Comparison of ENCODE assay signal across 8 mouse cellular contexts in the genomic region with DNA sequence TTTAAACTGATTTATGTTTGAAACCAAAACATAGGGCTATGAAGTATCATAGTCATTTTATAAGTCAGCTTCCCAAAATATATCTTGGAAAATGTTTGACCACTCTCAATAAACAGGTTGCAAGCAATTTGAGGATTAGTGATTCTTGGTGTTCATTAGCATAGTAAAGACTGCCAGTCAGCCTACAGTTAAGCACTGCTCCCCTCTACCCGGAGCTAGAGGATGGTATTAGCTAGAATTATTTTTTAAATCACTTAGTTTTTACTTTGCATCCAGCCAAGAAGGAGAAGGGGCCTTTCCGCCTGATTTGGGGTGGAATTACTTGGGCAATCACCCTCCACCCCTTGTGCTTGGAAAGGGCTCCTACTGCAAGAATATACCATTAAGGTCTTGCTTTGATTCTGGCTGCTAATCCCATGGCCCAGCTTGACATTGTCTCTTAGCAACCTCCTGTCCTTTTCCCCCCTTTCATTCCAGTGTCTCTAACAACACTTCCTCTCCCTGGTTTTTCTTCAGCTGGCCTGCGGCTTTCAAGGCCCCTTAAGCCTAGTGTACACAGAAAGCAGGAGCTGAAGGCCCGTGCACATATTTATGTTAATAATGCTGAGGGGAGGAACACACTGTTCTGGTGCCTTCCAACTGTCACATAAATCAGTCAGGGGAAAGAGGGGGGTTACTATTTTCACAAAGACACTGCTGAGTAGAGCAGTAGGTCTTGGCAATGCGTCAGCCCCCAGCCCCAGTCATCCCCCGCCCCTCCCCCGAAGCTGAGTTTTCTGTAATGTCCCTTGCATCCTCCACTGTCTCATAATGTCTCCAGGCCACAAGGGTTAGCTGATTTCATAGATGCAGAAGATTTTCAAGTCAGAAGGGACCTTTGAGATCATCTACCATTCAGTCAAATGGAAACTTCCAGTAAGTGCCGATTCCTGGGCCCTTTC.
DNase-seq lines count a peak whose midpoint lies in the region; ATAC-seq lines count a peak whose summit lies in the region.

No protein-coding gene starts in this region.

- H3K27ac ChIP-seq in intestine, embryonic 16.5 days (ENCODE audit: low read length), result peak overlapping the region; percentile 50

- H3K36me3 ChIP-seq in intestine, embryonic 16.5 days (ENCODE audit: control insufficient read depth, insufficient read depth, low read length), result no peaks in the 10 kb centered on the region

- WGBS in intestine, embryonic 16.5 days, result 26% methylated on average over 8 of the region's 8 CpGs

- no peak overlapping the region for H3K4me3 ChIP-seq in intestine, embryonic 16.5 days (ENCODE audit: low read length)

- ATAC-seq in intestine, embryonic 16.5 days, result peak; percentile 79

- no peaks in the 10 kb centered on the region for H3K27me3 ChIP-seq in intestine, embryonic 16.5 days (replicated peaks; ENCODE audit: control insufficient read depth, insufficient read depth, low read length)

- H3K4me2 ChIP-seq in intestine, embryonic 16.5 days (ENCODE audit: low read depth, low read length), result no peak overlapping the region

- H3K9me3 ChIP-seq in intestine, embryonic 16.5 days (ENCODE audit: control insufficient read depth, low read length), result no peaks in the 10 kb centered on the region

- DNase-seq in adrenal gland, adult 2 months, result peak; percentile 29
- peak; percentile 70 for DNase-seq in embryo, embryonic 10.5 days (ENCODE audit: low spot score)
- peak; percentile 62 for DNase-seq in mesoderm, embryonic 11.5 days (ENCODE audit: low read depth, low spot score)
- no peak for DNase-seq in right cerebral cortex, postnatal 4 days
- no peak for DNase-seq in layer of hippocampus, postnatal 36 days
- no peak for DNase-seq in thymus, postnatal 36 days
- no peak for DNase-seq in cerebellum, adult 9-10 months

- no peak overlapping the region for H3K9ac ChIP-seq in intestine, embryonic 16.5 days (ENCODE audit: low read depth, low read length)

- H3K4me1 ChIP-seq in intestine, embryonic 16.5 days (ENCODE audit: control insufficient read depth, insufficient read depth, low read length), result peaks cover 10% of the 10 kb centered on the region; the same call in 1 of the 2 replicates

Comparison
In these comparisons a context has a peak if more than half of its experiments do, and no peak if none do; other contexts are left out.
1. DNase-seq: peak in adrenal gland, adult 2 months (single experiment), embryo, embryonic 10.5 days (single experiment) and mesoderm, embryonic 11.5 days (single experiment); none in right cerebral cortex, postnatal 4 days (single experiment), layer of hippocampus, postnatal 36 days (0 of 2), thymus, postnatal 36 days (0 of 2) and cerebellum, adult 9-10 months (single experiment).